Mouse (Mus musculus) intestine, embryonic 16.5 days (tissue): ENCODE measurements around the gene Col25a1. TPM values are rescaled to one million over a fixed set of nuclear protein-coding genes. Genes with fewer than 3 reads are reported as not detected.

Source experiments
- ATAC-seq: fragments of 200-750 bp; cut with Nextera tagmentation; 2 replicates; pipeline ENCODE4 v1.8.0; 2017; ENCODE audit warnings: moderate TSS enrichment, moderate library complexity
- H3K27ac ChIP-seq: fragments of 300-500 bp; sonication (generic); 2 replicates; pipeline ENCODE4 v1.5.1; 2014; ENCODE audit warnings: mild to moderate bottlenecking, low read length
- H3K27me3 ChIP-seq: fragments of 300-500 bp; sonication (generic); replicated peaks from 2 replicates; pipeline ENCODE4 v1.6.1; 2014; ENCODE audit warnings: low read length, control low read depth, mixed read lengths; ENCODE audit not compliant: control insufficient read depth, insufficient read depth
- H3K36me3 ChIP-seq: fragments of 300-500 bp; sonication (generic); 2 replicates; pipeline ENCODE4 v1.6.1; 2014; ENCODE audit warnings: low read length, control low read depth; ENCODE audit not compliant: control insufficient read depth, insufficient read depth
- H3K4me1 ChIP-seq: fragments of 300-500 bp; sonication (generic); 2 replicates; pipeline ENCODE4 v1.6.1; 2014; ENCODE audit warnings: low read length, control low read depth, mixed read lengths; ENCODE audit not compliant: control insufficient read depth, insufficient read depth
- H3K4me2 ChIP-seq: fragments of 300-500 bp; sonication (generic); 2 replicates; pipeline ENCODE4 v1.6.1; 2014; ENCODE audit warnings: low read depth, low read length, control low read depth
- H3K4me3 ChIP-seq: fragments of 300-500 bp; sonication (generic); 2 replicates; pipeline ENCODE4 v1.5.1; 2014; ENCODE audit warnings: mild to moderate bottlenecking, low read length
- H3K9ac ChIP-seq: fragments of 300-500 bp; sonication (generic); 2 replicates; pipeline ENCODE4 v1.6.1; 2014; ENCODE audit warnings: low read depth, low read length
- H3K9me3 ChIP-seq: fragments of 300-500 bp; sonication (generic); 2 replicates; pipeline ENCODE4 v1.6.1; 2016; ENCODE audit warnings: low read length, control low read depth; ENCODE audit not compliant: control insufficient read depth
- WGBS: fragments of 180-500 bp; shearing (Covaris S2); extraction: QIAGEN DNeasy Blood & Tissue Kit; methylation state at CpG from one replicate; pipeline ENCODE4 v1.1.7; 2014; 5-methylcytosine and 5-hydroxymethylcytosine counted together
- polyA plus RNA-seq: library from polyadenylated mRNA; unstranded; fragments of >200 nt; fragmentation: Nextera tagmentation; extraction: Ambion mirVana; gene quantifications from 2 replicates; pipeline ENCODE4 v1.2.1, GENCODE M21; 2015

Gene Col25a1
- polyA plus RNA-seq, 1 experiment from 2014 or later: 1.4 TPM

GRCm38 (mm10) chr3:130350161-130350560 is 218.9 kb downstream of the Col25a1 start:
- ATAC-seq: no peak
- Histone ChIP-seq H3K4me3 (no peak overlapping the region), H3K27me3 (no peaks in the 10 kb centered on the region), H3K9ac (no peak overlapping the region), H3K27ac (no peak overlapping the region), H3K9me3 (no peaks in the 10 kb centered on the region), H3K4me2 (no peak overlapping the region), H3K4me1 (no peaks in the 10 kb centered on the region), H3K36me3 (no peaks in the 10 kb centered on the region)
- 52% methylated on average over 6 of the region's 6 CpGs for WGBS

- Histone ChIP-seq H3K27ac (no peak overlapping the region), H3K36me3 (no peaks in the 10 kb centered on the region), H3K4me3 (no peak overlapping the region), H3K27me3 (no peaks in the 10 kb centered on the region), H3K9ac (no peak overlapping the region), H3K4me2 (no peak overlapping the region), H3K9me3 (no peaks in the 10 kb centered on the region), H3K4me1 (no peaks in the 10 kb centered on the region)
- WGBS: 66% methylated on average over 4 of the region's 4 CpGs
- ATAC-seq: no peak
Observed at GRCm38 (mm10) chr3:130354399-130355039, 223.2 kb downstream of the Col25a1 start.

GRCm38 (mm10) chr3:130356575-130357173 is 225.4 kb downstream of the Col25a1 start:
- WGBS: 92% methylated on average over 15 of the region's 15 CpGs
- Histone ChIP-seq H3K36me3 (no peaks in the 10 kb centered on the region), H3K9ac (no peak overlapping the region), H3K4me2 (no peak overlapping the region), H3K27me3 (no peaks in the 10 kb centered on the region), H3K27ac (no peak overlapping the region), H3K4me3 (no peak overlapping the region), H3K4me1 (no peaks in the 10 kb centered on the region), H3K9me3 (no peaks in the 10 kb centered on the region)
- ATAC-seq: no peak

DNA sequence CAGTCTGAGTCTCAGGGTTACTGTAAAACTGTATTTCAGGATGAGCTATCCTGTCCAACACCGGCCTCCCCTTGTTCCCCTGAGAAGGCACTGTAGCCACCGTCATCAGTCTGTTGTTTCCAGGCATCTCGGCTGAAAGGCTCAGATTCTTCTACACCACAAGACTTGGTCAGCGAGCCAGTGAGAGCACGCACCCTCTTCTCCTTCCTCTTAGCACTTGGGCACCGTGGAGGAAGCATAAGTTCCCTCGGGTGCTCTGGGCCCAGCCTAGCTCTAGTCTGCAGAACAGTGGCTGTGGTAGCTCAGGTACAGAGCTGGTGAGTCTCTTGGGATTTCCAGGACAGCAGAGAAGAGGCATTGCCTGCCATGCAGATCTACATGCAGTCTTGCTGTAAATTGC is 229.5 kb downstream of the Col25a1 start:
- no peak for ATAC-seq
- Histone ChIP-seq H3K4me2 (no peak overlapping the region), H3K36me3 (no peaks in the 10 kb centered on the region), H3K9ac (no peak overlapping the region), H3K27ac (no peak overlapping the region), H3K4me1 (no peaks in the 10 kb centered on the region), H3K4me3 (no peak overlapping the region), H3K27me3 (no peaks in the 10 kb centered on the region), H3K9me3 (no peaks in the 10 kb centered on the region)
- 84% methylated on average over 7 of the region's 7 CpGs for WGBS

DNA sequence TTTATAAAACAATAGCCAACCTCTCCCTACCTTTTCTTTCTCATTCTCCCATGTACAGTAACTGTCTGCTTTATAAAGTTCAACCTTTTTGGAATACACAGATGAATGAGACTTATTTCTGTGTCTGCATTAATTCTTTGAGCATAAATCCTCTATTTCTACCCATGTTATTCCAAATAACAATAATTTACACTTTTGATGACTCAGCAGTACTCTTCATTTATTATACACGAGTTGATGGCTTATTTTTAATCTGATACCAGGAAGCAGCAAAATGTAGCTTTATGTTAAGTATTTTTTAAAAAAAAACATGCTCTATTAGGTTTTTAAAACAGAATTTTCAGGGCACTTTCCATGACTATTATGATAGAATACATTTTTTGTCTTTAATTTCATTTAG is 230.6 kb downstream of the Col25a1 start:
- Histone ChIP-seq H3K4me2 (no peak overlapping the region), H3K27ac (no peak overlapping the region), H3K4me3 (no peak overlapping the region), H3K27me3 (no peaks in the 10 kb centered on the region), H3K36me3 (no peaks in the 10 kb centered on the region), H3K4me1 (no peaks in the 10 kb centered on the region), H3K9ac (no peak overlapping the region), H3K9me3 (no peaks in the 10 kb centered on the region)
- WGBS: 75% methylated on average over 1 of the region's 1 CpGs
- no peak for ATAC-seq

DNA sequence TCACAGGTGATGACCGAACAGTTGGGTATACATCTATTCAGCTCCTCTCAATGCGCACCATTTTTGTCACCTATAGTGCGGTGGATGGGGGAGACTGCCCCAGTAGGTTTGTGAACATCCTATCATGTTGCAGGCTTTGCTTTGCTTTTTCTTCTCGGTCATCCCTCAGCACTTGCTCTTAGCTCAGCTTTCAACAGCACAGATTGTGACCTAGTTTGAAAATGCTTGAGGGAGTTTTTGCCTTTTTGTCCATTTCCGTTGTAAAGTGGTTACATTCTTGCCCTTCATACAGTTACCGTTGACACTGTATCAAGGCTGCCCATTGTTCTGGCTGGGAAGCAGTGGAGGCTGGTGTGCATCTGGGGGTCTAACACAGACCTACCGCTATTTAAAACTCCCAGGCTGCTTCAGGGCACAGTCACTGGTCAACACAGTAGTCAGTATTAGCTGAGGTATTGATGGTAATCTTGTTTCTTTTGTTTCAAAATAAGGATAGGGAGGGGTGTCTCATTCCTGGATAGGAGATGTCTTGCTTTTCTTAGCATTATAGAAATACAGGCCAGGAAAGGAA is 231.6 kb downstream of the Col25a1 start:
- no peaks in the 10 kb centered on the region for H3K4me1 ChIP-seq
- no peak overlapping the region for H3K9ac ChIP-seq
- ATAC-seq: no peak
- H3K4me3 ChIP-seq: no peak overlapping the region
- no peaks in the 10 kb centered on the region for H3K36me3 ChIP-seq
- H3K27ac ChIP-seq: no peak overlapping the region
- no peaks in the 10 kb centered on the region for H3K9me3 ChIP-seq
- H3K27me3 ChIP-seq: no peaks in the 10 kb centered on the region
- H3K4me2 ChIP-seq: no peak overlapping the region
- WGBS: 87% methylated on average over 7 of the region's 7 CpGs

DNA sequence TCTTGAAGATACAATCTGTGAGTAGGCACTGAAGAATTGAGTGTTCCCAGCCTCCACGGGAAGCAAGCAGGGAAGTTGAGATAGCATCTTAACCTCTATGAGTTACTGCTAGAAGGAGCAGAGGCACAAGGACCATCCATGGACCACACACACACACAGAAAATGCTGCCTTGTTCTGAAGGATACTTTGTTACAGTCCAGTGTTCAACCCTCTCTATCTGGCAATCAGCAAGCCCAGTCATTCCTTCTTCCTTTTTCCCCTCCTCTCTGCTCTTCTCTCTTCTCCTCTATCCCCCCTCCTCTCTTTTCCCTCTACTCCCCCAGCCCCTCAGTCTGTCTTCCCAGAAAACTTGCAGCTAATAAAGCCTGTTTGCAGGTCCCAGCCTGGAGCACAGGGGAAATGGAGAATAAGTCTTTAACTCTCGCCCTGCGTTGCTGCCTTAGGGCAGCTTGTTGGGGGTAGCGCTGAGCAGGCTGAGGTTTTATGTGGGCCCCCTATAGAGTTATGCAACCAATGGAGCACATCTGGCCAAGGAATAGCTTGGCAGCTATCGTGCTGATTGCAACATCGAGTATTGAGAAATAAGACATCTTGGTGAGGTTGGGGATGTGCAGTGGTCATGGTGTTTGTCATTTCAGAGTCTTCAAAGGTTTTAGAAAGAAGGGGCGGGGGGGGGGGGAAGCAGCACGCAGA is 235.8 kb downstream of the Col25a1 start:
- no peak overlapping the region for H3K27ac ChIP-seq
- no peak overlapping the region for H3K4me2 ChIP-seq
- no peaks in the 10 kb centered on the region for H3K36me3 ChIP-seq
- ATAC-seq: no peak
- H3K4me1 ChIP-seq: peaks cover 3% of the 10 kb centered on the region; the same call in 1 of the 2 replicates
- no peak overlapping the region for H3K4me3 ChIP-seq
- no peak overlapping the region for H3K9ac ChIP-seq
- H3K27me3 ChIP-seq: no peaks in the 10 kb centered on the region
- 64% methylated on average over 8 of the region's 8 CpGs for WGBS
- H3K9me3 ChIP-seq: no peaks in the 10 kb centered on the region

DNA sequence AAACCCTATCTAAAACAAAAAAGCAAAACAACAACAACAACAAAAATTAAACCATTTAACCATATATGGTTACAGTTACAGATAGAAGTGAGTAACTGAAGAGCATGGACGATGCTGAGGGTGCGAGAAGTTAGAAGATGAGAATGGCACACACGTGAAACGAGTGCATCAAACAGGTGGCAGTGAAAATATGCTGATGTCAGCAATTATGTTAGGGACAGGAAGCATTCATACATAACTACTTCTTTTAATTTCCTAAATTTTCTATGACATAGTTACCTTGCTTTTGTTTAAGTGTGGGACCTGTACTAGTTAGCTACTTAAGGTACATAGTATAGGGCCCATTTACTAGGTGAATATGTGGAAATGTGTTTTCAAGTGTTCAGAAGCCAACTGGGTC is 237.1 kb downstream of the Col25a1 start:
- no peak overlapping the region for H3K4me3 ChIP-seq
- no peaks in the 10 kb centered on the region for H3K9me3 ChIP-seq
- H3K4me2 ChIP-seq: no peak overlapping the region
- H3K36me3 ChIP-seq: no peaks in the 10 kb centered on the region
- H3K27me3 ChIP-seq: no peaks in the 10 kb centered on the region
- 94% methylated on average over 4 of the region's 4 CpGs for WGBS
- H3K9ac ChIP-seq: no peak overlapping the region
- no peak overlapping the region for H3K27ac ChIP-seq
- H3K4me1 ChIP-seq: peaks cover 3% of the 10 kb centered on the region; the same call in 1 of the 2 replicates
- ATAC-seq: no peak

DNA sequence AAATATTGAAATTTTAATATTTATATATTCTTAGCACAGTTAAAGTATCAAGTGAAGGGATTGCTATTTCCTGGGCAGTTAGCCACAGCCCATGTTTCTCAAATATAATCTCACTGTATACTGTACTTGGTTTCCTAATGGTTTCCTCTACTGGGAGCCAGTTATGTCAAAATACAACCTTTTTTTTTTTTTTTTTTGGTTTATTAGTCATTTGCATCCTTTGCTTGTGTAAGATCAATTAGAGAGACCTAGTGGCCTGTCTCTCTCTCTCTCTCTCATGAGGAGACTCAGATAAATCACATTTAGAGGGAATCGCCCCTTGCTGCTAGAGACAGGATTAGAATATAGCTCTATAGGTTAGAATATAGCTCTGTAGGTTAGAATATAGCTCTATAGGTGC is 237.8 kb downstream of the Col25a1 start:
- ATAC-seq: no peak
- Histone ChIP-seq H3K4me3 (no peak overlapping the region), H3K27me3 (no peaks in the 10 kb centered on the region), H3K4me2 (no peak overlapping the region), H3K27ac (no peak overlapping the region), H3K4me1 (peaks cover 3% of the 10 kb centered on the region; the same call in 1 of the 2 replicates), H3K36me3 (no peaks in the 10 kb centered on the region), H3K9ac (no peak overlapping the region), H3K9me3 (no peaks in the 10 kb centered on the region)
- 84% methylated on average over 1 of the region's 1 CpGs for WGBS
